In the genomic region with DNA sequence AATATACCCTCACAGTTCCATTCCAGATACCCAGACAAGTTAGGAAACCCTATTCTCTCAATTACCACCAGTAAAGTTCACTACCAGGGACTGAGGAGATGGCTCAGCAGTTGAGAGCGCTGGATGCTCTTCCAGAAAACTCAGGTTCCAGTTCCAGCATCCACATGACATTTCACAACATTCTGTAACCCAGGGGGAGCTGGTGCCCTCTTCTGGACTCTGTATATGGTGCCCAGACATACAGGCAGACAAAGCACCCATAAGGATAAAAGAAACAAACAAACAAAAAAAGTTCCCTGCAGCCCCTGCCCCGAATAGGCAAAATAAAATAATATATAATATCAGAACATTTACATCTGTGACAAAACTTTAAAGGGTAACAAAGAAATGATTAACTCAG, we compare ENCODE assay signal across 26 mouse cellular contexts. TPM values are rescaled to one million over a fixed set of nuclear protein-coding genes. Genes with fewer than 3 reads are reported as not detected.
DNase-seq lines count a peak whose midpoint lies in the region; ATAC-seq and TF ChIP-seq lines count a peak whose summit lies in the region.
"Had no signal": no experiment of that assay in that cellular context is flagged by ENCODE, and none has a peak within 500 bp of the region (broad histone marks: within the 10 kb centered on the region; RNA-seq: fewer than 3 reads in every experiment).

No protein-coding gene starts in this region.

- no peaks in the 10 kb centered on the region for H3K27me3 ChIP-seq in heart, embryonic 11.5 days (ENCODE audit: control insufficient read depth, insufficient read depth, low read length)
- no peaks in the 10 kb centered on the region for H3K27me3 ChIP-seq in cerebellum, adult 2 months (ENCODE audit: control insufficient read depth, insufficient read depth, low read length)
- H3K27me3 ChIP-seq: heart, embryonic 15.5 days had no signal

- no peak overlapping the region for H3K9ac ChIP-seq in heart, embryonic 11.5 days (ENCODE audit: low read depth, low read length)
- H3K9ac ChIP-seq: heart, embryonic 15.5 days; hindbrain, embryonic 14.5 days had no signal

- H3K4me3 ChIP-seq in heart, embryonic 11.5 days (ENCODE audit: low read depth, low read length): no peak overlapping the region
- no peak overlapping the region for H3K4me3 ChIP-seq in cerebellum, adult 2 months (replicated peaks; ENCODE audit: insufficient read depth, low read depth, low read length)
- H3K4me3 ChIP-seq: embryonic facial prominence, embryonic 10.5 days; gastrocnemius, adult 2 months; heart, embryonic 10.5 days; heart, embryonic 15.5 days; hindbrain, embryonic 10.5 days had no signal

- H3K9me3 ChIP-seq in heart, embryonic 11.5 days (replicated peaks; ENCODE audit: control insufficient read depth, low read length): no peaks in the 10 kb centered on the region
- H3K9me3 ChIP-seq: embryonic facial prominence, embryonic 10.5 days; G1E; heart, embryonic 10.5 days; heart, embryonic 15.5 days; hindbrain, embryonic 10.5 days had no signal

- no peaks in the 10 kb centered on the region for H3K36me3 ChIP-seq in heart, embryonic 11.5 days (ENCODE audit: control insufficient read depth, insufficient read depth, low read length)
- H3K36me3 ChIP-seq: embryonic facial prominence, embryonic 10.5 days; G1E; heart, embryonic 10.5 days; heart, embryonic 15.5 days; hindbrain, embryonic 10.5 days had no signal

- peak; percentile 55 for DNase-seq in heart, adult 11 months
- DNase-seq in A20 (ENCODE audit: low read depth, low spot score): peak; percentile 54
- DNase-seq in MN1 (ENCODE audit: low spot score): peak; percentile 50
- DNase-seq in right cerebral cortex, postnatal 14 days: no peak
- no peak for DNase-seq in cerebellum, adult 2 months
- DNase-seq in gastrocnemius, adult 8-10 months (ENCODE audit: low spot score in 2 of 2): no peak
- DNase-seq: cerebellum, adult 11-12 months; cerebellum, postnatal 10 days; gastrocnemius, adult 2 months; gastrocnemius, postnatal 36 days; heart, adult 18-20 months; heart, postnatal 14 days; kidney, adult 2 months had no signal

- no peak for TF ChIP-seq POLR2A in cerebellum, adult 2 months (IDR thresholded peaks at IDR 0.05; ENCODE audit: borderline replicate concordance, insufficient read depth, low read length)

- no peak for ATAC-seq in heart, embryonic 11.5 days (replicated peaks; ENCODE audit: insufficient number of reproducible peaks, low FRiP score, low TSS enrichment)
- ATAC-seq: forebrain, embryonic 14.5 days; intestine, embryonic 16.5 days had no signal

- no peak overlapping the region for H3K4me2 ChIP-seq in heart, embryonic 11.5 days
- H3K4me2 ChIP-seq: heart, embryonic 15.5 days; hindbrain, embryonic 14.5 days had no signal

- 82% methylated on average over 2 of the region's 2 CpGs for WGBS in heart, embryonic 11.5 days (ENCODE audit: insufficient replicate concordance)
- 93% methylated on average over 2 of the region's 2 CpGs for WGBS in cerebellum, adult 2 months

- H3K27ac ChIP-seq in heart, embryonic 11.5 days (ENCODE audit: low read depth, low read length): no peak overlapping the region
- H3K27ac ChIP-seq in cerebellum, adult 2 months (ENCODE audit: insufficient read depth, low read length): no peak overlapping the region
- H3K27ac ChIP-seq: embryonic facial prominence, embryonic 10.5 days; gastrocnemius, adult 2 months; heart, embryonic 10.5 days; heart, embryonic 15.5 days; hindbrain, embryonic 10.5 days; hindbrain, embryonic 14.5 days had no signal

- no peak for TF ChIP-seq CTCF in cerebellum, adult 2 months (IDR thresholded peaks at IDR 0.05; ENCODE audit: borderline replicate concordance, insufficient read depth, low read depth, low read length)

- H3K4me1 ChIP-seq in heart, embryonic 11.5 days (ENCODE audit: control insufficient read depth, insufficient read depth, low read length): no peaks in the 10 kb centered on the region
- no peaks in the 10 kb centered on the region for H3K4me1 ChIP-seq in cerebellum, adult 2 months (ENCODE audit: control insufficient read depth, insufficient read depth, low read length)
- H3K4me1 ChIP-seq: embryonic facial prominence, embryonic 10.5 days; heart, embryonic 10.5 days; heart, embryonic 15.5 days; hindbrain, embryonic 10.5 days had no signal

RNA-seq across cellular contexts. Expression of a gene that starts 13.8 kb away (rescaled TPM):
- polyA plus RNA-seq in heart, embryonic 11.5 days (2014; fragmentation: Nextera tagmentation; extraction: Ambion mirVana): not detected in 2 replicates
- 0.16 and 0.22 TPM in 2 replicates for polyA plus RNA-seq in cerebellum, adult 2 months (2012; rRNA removed)
- total RNA-seq in gastrocnemius, adult 8-10 months (2022): not detected
- total RNA-seq: adrenal gland, postnatal 10 days; adrenal gland, postnatal 4 days; gastrocnemius, adult 2 months; gastrocnemius, postnatal 36 days; heart, adult 18-20 months; heart, postnatal 14 days had no signal
- polyA plus RNA-seq: brain, embryonic 14.5 days; embryonic facial prominence, embryonic 10.5 days; embryonic facial prominence, embryonic 14.5 days; forebrain, embryonic 14.5 days; G1E; heart, embryonic 10.5 days; heart, embryonic 15.5 days; hindbrain, embryonic 10.5 days; hindbrain, embryonic 14.5 days; intestine, embryonic 16.5 days had no signal

RNA-seq across cellular contexts. Expression of a gene that starts 27.3 kb away (rescaled TPM):
- polyA plus RNA-seq in heart, embryonic 11.5 days (2014; fragmentation: Nextera tagmentation; extraction: Ambion mirVana): 19.5 and 22.4 TPM in 2 replicates
- polyA plus RNA-seq in cerebellum, adult 2 months (2012; rRNA removed): 5.4 TPM in 2 replicates
- total RNA-seq in gastrocnemius, adult 8-10 months (2022): 1 to 10 TPM; 3.8 to 4.7 (median 4.5) TPM

RNA-seq across cellular contexts. Expression of a gene that starts 35.4 kb away (rescaled TPM):
- 8.5 and 8.8 TPM in 2 replicates for polyA plus RNA-seq in heart, embryonic 11.5 days (2014; fragmentation: Nextera tagmentation; extraction: Ambion mirVana)
- polyA plus RNA-seq in cerebellum, adult 2 months (2012; rRNA removed): 5.6 and 6.0 TPM in 2 replicates
- 1 to 10 TPM; 3.2 to 5.8 (median 4.4) TPM for total RNA-seq in gastrocnemius, adult 8-10 months (2022)

RNA-seq across cellular contexts. Expression of a gene that starts 38.6 kb away (rescaled TPM):
- 0.24 TPM in 1 of 2 replicates, not detected in the other for polyA plus RNA-seq in heart, embryonic 11.5 days (2014; fragmentation: Nextera tagmentation; extraction: Ambion mirVana)
- 0.32 and 0.44 TPM in 2 replicates for polyA plus RNA-seq in cerebellum, adult 2 months (2012; rRNA removed)
- under 1 TPM in 2 of 4 experiments, not detected in 2; 0.34 to 0.48 TPM for total RNA-seq in gastrocnemius, adult 8-10 months (2022)
- total RNA-seq: G1E; heart, postnatal 14 days had no signal
- polyA plus RNA-seq: brain, embryonic 14.5 days; embryonic facial prominence, embryonic 10.5 days; forebrain, embryonic 14.5 days; G1E; heart, embryonic 10.5 days; heart, embryonic 15.5 days; hindbrain, embryonic 10.5 days; hindbrain, embryonic 14.5 days had no signal

Comparison
In these comparisons a context has a peak if more than half of its experiments do, and no peak if none do; other contexts are left out.
1. DNase-seq: peak in heart, adult 11 months (single experiment), A20 (single experiment) and MN1 (single experiment); none in right cerebral cortex, postnatal 14 days (single experiment), cerebellum, adult 2 months (0 of 2) and gastrocnemius, adult 8-10 months (0 of 2).